In genomic region chr4:119524010-119524409, GRCm38 (mm10) we compare ENCODE assay signal across 17 mouse cellular contexts. TPM values are rescaled to one million over a fixed set of nuclear protein-coding genes. Genes with fewer than 3 reads are reported as not detected.
DNase-seq lines count a peak whose midpoint lies in the region; ATAC-seq lines count a peak whose summit lies in the region.
"Had no signal": no experiment of that assay in that cellular context is flagged by ENCODE, and none has a peak within 500 bp of the region (broad histone marks: within the 10 kb centered on the region; RNA-seq: fewer than 3 reads in every experiment).

No protein-coding gene starts in this region.

- H3K27me3 ChIP-seq in hindbrain, embryonic 11.5 days (ENCODE audit: control insufficient read depth, insufficient read depth, low read length): no peaks in the 10 kb centered on the region
- no peaks in the 10 kb centered on the region for H3K27me3 ChIP-seq in hindbrain, embryonic 10.5 days (ENCODE audit: insufficient read depth, poor library complexity, severe bottlenecking)
- no peaks in the 10 kb centered on the region for H3K27me3 ChIP-seq in hindbrain, embryonic 13.5 days
- H3K27me3 ChIP-seq in midbrain, embryonic 14.5 days (ENCODE audit: control insufficient read depth, insufficient read depth, low read length): no peaks in the 10 kb centered on the region
- no peaks in the 10 kb centered on the region for H3K27me3 ChIP-seq in kidney, embryonic 14.5 days (ENCODE audit: control insufficient read depth, insufficient read depth, low read length)
- H3K27me3 ChIP-seq: embryonic facial prominence, embryonic 13.5 days; liver, embryonic 12.5 days had no signal

- DNase-seq in hindbrain, embryonic 11.5 days (ENCODE audit: low spot score): peak; percentile 36
- no peak for DNase-seq in hindbrain, embryonic 10.5 days (ENCODE audit: low spot score)
- peak; percentile 67 for DNase-seq in brain, embryonic 18.5 days (ENCODE audit: low read depth, low spot score)
- peak; percentile 88 for DNase-seq in midbrain, embryonic 14.5 days
- DNase-seq in lung, adult 18-20 months: no peak
- DNase-seq in heart, adult 18-20 months: no peak
- DNase-seq: cerebellum, adult 8-10 months; heart, adult 2 months; heart, postnatal 36 days; kidney, adult 2 months; lung, postnatal 10 days; thymus, postnatal 4 days had no signal

- H3K4me1 ChIP-seq in hindbrain, embryonic 11.5 days (replicated peaks; ENCODE audit: control insufficient read depth, insufficient read depth, low read length): no peaks in the 10 kb centered on the region
- peaks cover 6% of the 10 kb centered on the region; the same call in 1 of the 2 replicates for H3K4me1 ChIP-seq in hindbrain, embryonic 10.5 days (replicated peaks)
- peaks cover 12% of the 10 kb centered on the region for H3K4me1 ChIP-seq in hindbrain, embryonic 13.5 days (replicated peaks)
- H3K4me1 ChIP-seq in midbrain, embryonic 14.5 days (ENCODE audit: control insufficient read depth, insufficient read depth, low read length): peaks cover 13% of the 10 kb centered on the region
- no peaks in the 10 kb centered on the region for H3K4me1 ChIP-seq in kidney, embryonic 14.5 days (ENCODE audit: control insufficient read depth, insufficient read depth, low read length)
- H3K4me1 ChIP-seq: embryonic facial prominence, embryonic 13.5 days; liver, embryonic 12.5 days had no signal

- no peaks in the 10 kb centered on the region for H3K9me3 ChIP-seq in hindbrain, embryonic 11.5 days (ENCODE audit: control insufficient read depth, low read length)
- no peaks in the 10 kb centered on the region for H3K9me3 ChIP-seq in hindbrain, embryonic 10.5 days
- H3K9me3 ChIP-seq in hindbrain, embryonic 13.5 days: no peaks in the 10 kb centered on the region
- no peaks in the 10 kb centered on the region for H3K9me3 ChIP-seq in midbrain, embryonic 14.5 days (ENCODE audit: control insufficient read depth, low read length)
- H3K9me3 ChIP-seq in kidney, embryonic 14.5 days (ENCODE audit: control insufficient read depth, low read length): no peaks in the 10 kb centered on the region
- H3K9me3 ChIP-seq: embryonic facial prominence, embryonic 13.5 days; liver, embryonic 12.5 days had no signal

- no peak overlapping the region for H3K27ac ChIP-seq in hindbrain, embryonic 11.5 days (ENCODE audit: low read depth, low read length)
- no peak overlapping the region for H3K27ac ChIP-seq in hindbrain, embryonic 10.5 days
- H3K27ac ChIP-seq in hindbrain, embryonic 13.5 days: peak overlapping the region; percentile 88
- H3K27ac ChIP-seq in midbrain, embryonic 14.5 days (replicated peaks; ENCODE audit: low read depth, low read length): peak overlapping the region; percentile 85
- no peak overlapping the region for H3K27ac ChIP-seq in kidney, embryonic 14.5 days (ENCODE audit: low read depth, low read length)
- H3K27ac ChIP-seq: embryonic facial prominence, embryonic 13.5 days; heart, adult 2 months; liver, embryonic 12.5 days had no signal

- ATAC-seq in hindbrain, embryonic 11.5 days (ENCODE audit: low FRiP score): no peak
- ATAC-seq in hindbrain, embryonic 13.5 days (ENCODE audit: low FRiP score): 0 out of 2 replicates have a peak, but pooled peaks have one; percentile 36
- ATAC-seq in midbrain, embryonic 14.5 days (ENCODE audit: low FRiP score, low TSS enrichment): peak; percentile 17; the same call in 1 of the 2 replicates
- no peak for ATAC-seq in kidney, embryonic 14.5 days (ENCODE audit: low FRiP score, low TSS enrichment)
- ATAC-seq: liver, embryonic 12.5 days had no signal

- H3K36me3 ChIP-seq in hindbrain, embryonic 11.5 days (ENCODE audit: control insufficient read depth, insufficient read depth, low read length): no peaks in the 10 kb centered on the region
- no peaks in the 10 kb centered on the region for H3K36me3 ChIP-seq in hindbrain, embryonic 10.5 days
- H3K36me3 ChIP-seq in hindbrain, embryonic 13.5 days: no peaks in the 10 kb centered on the region
- H3K36me3 ChIP-seq in midbrain, embryonic 14.5 days (ENCODE audit: control insufficient read depth, insufficient read depth, low read length): no peaks in the 10 kb centered on the region
- no peaks in the 10 kb centered on the region for H3K36me3 ChIP-seq in kidney, embryonic 14.5 days (ENCODE audit: control insufficient read depth, insufficient read depth, low read length)
- H3K36me3 ChIP-seq: embryonic facial prominence, embryonic 13.5 days; liver, embryonic 12.5 days had no signal

- no peak overlapping the region for H3K9ac ChIP-seq in hindbrain, embryonic 11.5 days (ENCODE audit: low read depth, low read length)
- H3K9ac ChIP-seq in hindbrain, embryonic 13.5 days: no peak overlapping the region
- no peak overlapping the region for H3K9ac ChIP-seq in midbrain, embryonic 14.5 days (replicated peaks; ENCODE audit: low read length)
- H3K9ac ChIP-seq in kidney, embryonic 14.5 days (ENCODE audit: low read depth, low read length): no peak overlapping the region
- H3K9ac ChIP-seq: embryonic facial prominence, embryonic 13.5 days; liver, embryonic 12.5 days had no signal

- H3K4me3 ChIP-seq in hindbrain, embryonic 11.5 days (ENCODE audit: low read depth, low read length): no peak overlapping the region
- no peak overlapping the region for H3K4me3 ChIP-seq in hindbrain, embryonic 10.5 days
- H3K4me3 ChIP-seq in hindbrain, embryonic 13.5 days: no peak overlapping the region
- no peak overlapping the region for H3K4me3 ChIP-seq in midbrain, embryonic 14.5 days (replicated peaks; ENCODE audit: low read depth, low read length)
- no peak overlapping the region for H3K4me3 ChIP-seq in kidney, embryonic 14.5 days (ENCODE audit: low read length)
- H3K4me3 ChIP-seq: embryonic facial prominence, embryonic 13.5 days; heart, adult 2 months; liver, embryonic 12.5 days had no signal

- WGBS in hindbrain, embryonic 11.5 days: 76% methylated on average over 1 of the region's 1 CpGs
- WGBS in hindbrain, embryonic 10.5 days: 81% methylated on average over 1 of the region's 1 CpGs
- 66% methylated on average over 1 of the region's 1 CpGs for WGBS in hindbrain, embryonic 13.5 days
- WGBS in midbrain, embryonic 14.5 days: 72% methylated on average over 1 of the region's 1 CpGs
- WGBS in kidney, embryonic 14.5 days: 74% methylated on average over 1 of the region's 1 CpGs

- no peak overlapping the region for H3K4me2 ChIP-seq in hindbrain, embryonic 11.5 days (replicated peaks; ENCODE audit: low read depth, low read length)
- no peak overlapping the region; the same call in 1 of the 2 replicates for H3K4me2 ChIP-seq in hindbrain, embryonic 13.5 days
- peak overlapping the region; percentile 29; the same call in 1 of the 2 replicates for H3K4me2 ChIP-seq in midbrain, embryonic 14.5 days (ENCODE audit: low read length)
- H3K4me2 ChIP-seq in kidney, embryonic 14.5 days (replicated peaks; ENCODE audit: low read depth, low read length): no peak overlapping the region
- H3K4me2 ChIP-seq: embryonic facial prominence, embryonic 13.5 days; liver, embryonic 12.5 days had no signal

RNA-seq across cellular contexts. Expression of gene Foxj3, which starts 12.8 kb away (rescaled TPM):
- polyA plus RNA-seq in hindbrain, embryonic 11.5 days (2014; fragmentation: Nextera tagmentation; extraction: Ambion mirVana): 20.2 and 23.4 TPM in 2 replicates
- 17.7 and 19.5 TPM in 2 replicates for polyA plus RNA-seq in hindbrain, embryonic 10.5 days (2016; fragmentation: Nextera tagmentation; extraction: Ambion mirVana)
- 25.4 and 26.7 TPM in 2 replicates for polyA plus RNA-seq in hindbrain, embryonic 13.5 days (2015; fragmentation: Nextera tagmentation; extraction: Ambion mirVana)
- polyA plus RNA-seq in midbrain, embryonic 14.5 days (2014; fragmentation: Nextera tagmentation; extraction: Ambion mirVana): 18.6 and 31.6 TPM in 2 replicates
- 14.2 and 30.2 TPM in 2 replicates for polyA plus RNA-seq in kidney, embryonic 14.5 days (2014; fragmentation: Nextera tagmentation; extraction: Ambion mirVana)
- 10 to 100 TPM; 29.2 to 30.1 TPM for total RNA-seq in heart, adult 18-20 months (2021)

RNA-seq across cellular contexts. Expression of gene Frg2f1, which starts 15.3 kb away (rescaled TPM):
- polyA plus RNA-seq in hindbrain, embryonic 11.5 days (2014; fragmentation: Nextera tagmentation; extraction: Ambion mirVana): 2.8 and 4.5 TPM in 2 replicates
- polyA plus RNA-seq in hindbrain, embryonic 10.5 days (2016; fragmentation: Nextera tagmentation; extraction: Ambion mirVana): 1.9 and 2.1 TPM in 2 replicates
- 5.5 and 8.0 TPM in 2 replicates for polyA plus RNA-seq in hindbrain, embryonic 13.5 days (2015; fragmentation: Nextera tagmentation; extraction: Ambion mirVana)
- 8.6 and 9.5 TPM in 2 replicates for polyA plus RNA-seq in midbrain, embryonic 14.5 days (2014; fragmentation: Nextera tagmentation; extraction: Ambion mirVana)
- 2.8 and 5.2 TPM in 2 replicates for polyA plus RNA-seq in kidney, embryonic 14.5 days (2014; fragmentation: Nextera tagmentation; extraction: Ambion mirVana)
- 1 to 10 TPM; 6.5 to 7.8 TPM for total RNA-seq in heart, adult 18-20 months (2021)

RNA-seq across cellular contexts. Expression of gene Rimkla, which starts 31.6 kb away (rescaled TPM):
- 5.7 and 8.1 TPM in 2 replicates for polyA plus RNA-seq in hindbrain, embryonic 11.5 days (2014; fragmentation: Nextera tagmentation; extraction: Ambion mirVana)
- polyA plus RNA-seq in hindbrain, embryonic 10.5 days (2016; fragmentation: Nextera tagmentation; extraction: Ambion mirVana): 3.6 and 4.6 TPM in 2 replicates
- polyA plus RNA-seq in hindbrain, embryonic 13.5 days (2015; fragmentation: Nextera tagmentation; extraction: Ambion mirVana): 19.9 and 21.0 TPM in 2 replicates
- 22.9 and 26.2 TPM in 2 replicates for polyA plus RNA-seq in midbrain, embryonic 14.5 days (2014; fragmentation: Nextera tagmentation; extraction: Ambion mirVana)
- polyA plus RNA-seq in kidney, embryonic 14.5 days (2014; fragmentation: Nextera tagmentation; extraction: Ambion mirVana): 1.4 and 2.3 TPM in 2 replicates
- total RNA-seq in heart, adult 18-20 months (2021): 1 to 10 TPM in 1 of 2 experiments, under 1 TPM in 1; 0.57 to 1.3 TPM
- total RNA-seq: monocyte, adult 5-6 weeks had no signal

Comparison
In these comparisons a context has a peak if more than half of its experiments do, and no peak if none do; other contexts are left out.
1. ATAC-seq: peak in hindbrain, embryonic 13.5 days (single experiment) and midbrain, embryonic 14.5 days (single experiment); none in hindbrain, embryonic 11.5 days (single experiment) and kidney, embryonic 14.5 days (single experiment).
2. DNase-seq: peak in hindbrain, embryonic 11.5 days (single experiment), brain, embryonic 18.5 days (single experiment) and midbrain, embryonic 14.5 days (single experiment); none in hindbrain, embryonic 10.5 days (single experiment), lung, adult 18-20 months (0 of 2) and heart, adult 18-20 months (0 of 2).
3. H3K27ac ChIP-seq: peak in hindbrain, embryonic 13.5 days (single experiment) and midbrain, embryonic 14.5 days (single experiment); none in hindbrain, embryonic 11.5 days (single experiment), hindbrain, embryonic 10.5 days (single experiment) and kidney, embryonic 14.5 days (single experiment).